Mouse (Mus musculus) urinary bladder, postnatal 36 days (tissue): ENCODE data around the gene Fam149b.
A peak's percentile ranks its signal among the peaks of the same experiment; 100 is the strongest.
"Not testable (repeated sequence)": the region's sequence is repeated elsewhere in the genome, so short reads cannot be mapped to it uniquely, and the experiment has no call there.

Source experiments
- DNase-seq, 2 experiments: peaks; one replicate each; pipeline ENCODE4 v3.0.0; 2022; ENCODE audit warnings: low spot score in 2 of 2, mixed read lengths in 1 of 2

The Fam149b gene

DNA sequence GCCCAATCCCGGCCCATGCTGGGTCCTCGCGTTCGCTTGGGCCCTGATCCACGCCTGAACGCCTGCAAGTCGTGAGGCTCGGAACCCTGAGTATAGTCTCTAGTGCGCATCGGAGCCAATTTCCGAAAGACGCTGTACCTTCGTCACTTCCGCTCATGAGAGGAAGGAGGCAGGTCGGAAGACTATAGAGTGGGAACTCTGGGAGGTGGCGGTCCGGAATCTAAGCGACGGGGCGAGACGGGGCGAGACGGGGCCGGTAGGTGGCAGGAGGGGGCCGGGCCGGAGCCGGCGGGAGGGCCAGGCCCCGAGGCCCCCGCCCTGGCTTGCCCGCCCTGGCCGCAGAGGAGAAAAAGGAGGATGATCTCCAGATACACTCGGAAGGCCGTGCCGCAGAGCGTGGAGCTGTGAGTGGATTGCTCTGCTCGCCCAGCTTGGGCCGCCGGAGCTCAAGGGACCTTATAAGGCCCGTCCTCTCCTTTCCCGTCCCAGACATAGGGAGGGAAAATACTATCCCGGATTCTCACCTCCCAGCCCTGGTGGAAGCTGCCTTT, at the start of gene Fam149b, which contains the start of gene Ecd:
Gene Fam149b (plus strand): TSS at position 172 of the 551 bp plus-strand sequence.
Gene Ecd (minus strand): TSS at position 131 of the 551 bp plus-strand sequence.
- DNase-seq = peak; percentile 90 to 92

DNA sequence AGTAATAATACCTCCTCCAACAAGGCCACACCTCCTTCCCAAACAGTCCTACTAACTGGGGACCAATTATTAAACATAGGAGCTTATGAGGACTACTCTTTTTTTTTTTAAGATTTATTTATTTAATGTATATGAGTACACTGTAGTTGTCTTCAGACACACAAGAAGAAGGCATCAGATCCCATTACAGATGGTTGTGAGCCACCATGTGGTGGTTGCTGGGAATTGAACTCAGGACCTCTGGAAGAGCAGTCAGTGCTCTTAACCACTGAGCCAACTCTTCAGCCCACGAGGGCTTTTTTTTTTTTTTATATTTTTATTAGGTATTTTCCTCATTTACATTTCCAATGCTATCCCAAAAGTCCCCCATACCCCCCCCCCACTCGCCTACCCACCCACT, 42.9 kb upstream of the Fam149b start:
- DNase-seq = not testable (repeated sequence)

GRCm38 (mm10) chr14:20315137-20315536, 32.8 kb upstream of the Fam149b start:
- no peak for DNase-seq

DNA sequence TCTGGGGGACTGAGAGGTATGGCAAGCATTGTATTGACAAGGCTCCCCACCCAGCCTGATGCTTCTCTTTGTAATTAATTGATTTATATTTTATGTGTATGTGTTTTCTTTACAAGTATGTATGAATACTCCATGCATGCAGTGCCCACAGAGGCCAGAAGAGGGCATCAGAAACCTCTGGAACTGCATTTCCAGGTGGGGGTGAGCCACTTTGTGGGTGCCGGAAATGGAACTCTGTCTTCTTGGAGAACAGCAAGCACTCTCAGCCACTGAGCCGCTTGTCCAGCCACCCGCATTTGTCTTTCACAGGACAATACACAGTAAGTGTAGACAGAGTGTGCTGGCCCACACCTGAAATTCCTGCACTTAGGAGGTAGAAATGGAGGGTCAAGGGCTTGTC, 28.5 kb upstream of the Fam149b start:
- peak; percentile 19 to 20 for DNase-seq

GRCm38 (mm10) chr14:20324196-20324595, 23.8 kb upstream of the Fam149b start:
- DNase-seq = no peak

- peak; percentile 61 to 70 for DNase-seq
Measured at GRCm38 (mm10) chr14:20328474-20328873, 19.5 kb upstream of the Fam149b start.

- DNase-seq = no peak
Measured at GRCm38 (mm10) chr14:20331316-20331715, 16.6 kb upstream of the Fam149b start.

- no peak for DNase-seq
Measured at GRCm38 (mm10) chr14:20339415-20339814, 8.5 kb upstream of the Fam149b start.

DNA sequence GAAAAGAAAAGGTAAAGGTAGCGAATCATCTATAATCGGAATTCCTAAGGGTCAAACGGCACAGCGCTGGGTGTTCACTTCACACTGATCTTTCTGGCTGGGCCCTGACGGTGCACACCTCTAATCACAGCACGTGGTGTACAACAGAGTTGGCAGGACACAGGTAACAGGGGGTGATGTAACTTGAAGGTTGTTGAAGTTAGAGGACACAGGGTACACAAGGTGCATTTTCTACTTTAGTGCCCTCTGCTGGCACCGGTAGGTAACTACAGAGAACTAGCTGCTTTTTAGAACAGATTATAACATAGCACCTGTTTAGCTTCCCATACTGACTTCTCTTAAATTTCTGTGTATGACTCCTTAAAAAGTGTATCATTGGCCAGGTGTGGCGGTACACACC, 7.8 kb upstream of the Fam149b start:
- no peak for DNase-seq

DNA sequence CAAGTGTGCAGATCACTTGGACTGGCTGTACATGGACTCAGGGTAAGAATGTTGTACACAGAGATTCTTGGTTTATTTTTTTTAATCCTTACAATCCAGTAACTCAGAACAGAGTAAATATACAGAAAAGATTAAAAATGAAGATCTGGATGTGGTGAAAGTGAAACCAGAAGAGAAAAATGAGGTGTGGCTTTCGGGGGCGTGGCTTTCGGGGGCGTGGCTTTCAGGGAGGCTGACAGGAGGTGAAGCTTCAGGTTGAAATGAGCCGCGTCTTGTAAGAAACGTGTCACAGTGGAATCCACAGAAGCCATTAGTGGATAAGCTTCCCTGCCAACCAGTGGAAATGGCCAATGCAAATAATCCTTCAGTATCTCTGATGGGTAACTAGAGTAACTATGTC, 7.1 kb upstream of the Fam149b start:
- no peak for DNase-seq

GRCm38 (mm10) chr14:20345885-20346284, 2.1 kb upstream of the Fam149b start:
- no peak for DNase-seq

GRCm38 (mm10) chr14:20347441-20347990, 446 bp upstream of the Fam149b start:
- DNase-seq = no peak

DNA sequence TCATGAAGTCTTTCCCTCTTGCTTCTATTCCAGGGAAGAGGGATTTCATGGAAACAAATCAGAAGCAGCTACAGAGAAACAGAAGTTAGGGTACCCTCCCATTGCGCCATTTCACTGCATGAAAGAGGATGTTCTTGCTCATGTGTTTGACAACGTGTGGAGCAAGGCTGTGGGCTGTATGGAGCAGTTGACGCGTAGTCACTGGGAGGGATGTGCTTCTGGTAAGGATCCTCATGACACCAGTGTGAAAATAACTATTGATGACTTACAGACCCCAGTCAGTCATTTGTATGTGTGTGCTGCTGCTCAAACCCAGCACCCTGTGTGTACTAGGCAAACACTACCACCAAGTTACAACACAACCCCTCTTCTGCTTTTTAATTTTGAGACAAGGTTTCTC, 15.3 kb downstream of the Fam149b start:
- DNase-seq = no peak

GRCm38 (mm10) chr14:20368271-20368670, 20.3 kb downstream of the Fam149b start:
- no peak for DNase-seq

DNA sequence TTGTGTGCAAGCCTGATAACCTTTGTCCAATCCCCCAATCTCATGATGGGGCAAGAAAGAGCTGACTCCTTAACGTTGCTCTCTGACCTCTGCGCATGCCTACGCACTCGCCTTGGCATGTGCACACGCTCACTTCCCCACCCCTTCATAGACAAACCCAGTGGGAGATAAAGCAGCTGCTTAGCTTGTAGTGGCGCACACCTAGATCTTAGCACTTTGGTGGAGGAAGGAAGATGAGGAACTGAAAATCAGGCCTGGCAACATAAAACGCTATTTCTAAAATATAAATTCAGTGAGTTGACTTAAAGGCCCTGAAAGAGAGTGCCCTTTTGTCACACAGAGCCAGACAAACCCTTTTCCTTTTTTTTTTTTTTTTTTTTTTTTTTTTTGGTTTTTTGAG, 22.8 kb downstream of the Fam149b start:
- DNase-seq = no peak

GRCm38 (mm10) chr14:20371854-20372253, 23.9 kb downstream of the Fam149b start:
- no peak for DNase-seq

GRCm38 (mm10) chr14:20377112-20377521, 29.2 kb downstream of the Fam149b start:
- no peak for DNase-seq

- DNase-seq = peak in 1 of 2 experiments; percentile 31
Measured at GRCm38 (mm10) chr14:20378313-20379061, 30.5 kb downstream of the Fam149b start.

DNA sequence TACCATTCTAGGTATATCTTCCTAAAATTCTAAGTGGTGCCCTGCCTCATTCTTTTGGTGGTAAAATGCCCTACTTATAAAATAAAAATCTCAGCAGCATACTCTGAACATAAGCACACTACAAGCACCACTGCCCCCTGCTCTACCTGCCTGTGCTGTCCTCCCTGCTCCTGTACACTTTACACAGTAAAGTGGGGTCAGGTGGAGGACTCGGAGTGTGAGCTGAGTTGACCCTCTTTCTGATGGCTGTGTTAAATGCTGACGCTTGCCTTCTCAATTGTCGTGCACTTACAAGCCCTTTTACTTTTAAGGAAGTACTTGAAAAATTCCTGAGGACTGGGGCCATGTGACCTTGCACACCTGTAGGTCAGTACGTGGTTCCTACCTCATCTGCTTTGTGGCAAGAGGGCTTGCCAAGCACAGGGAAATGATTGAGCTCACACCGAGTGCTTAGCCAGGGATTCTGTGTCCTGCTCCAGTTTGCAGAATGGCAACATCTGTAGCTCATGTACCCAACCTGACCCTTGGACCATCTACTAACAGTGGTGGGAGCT, 31.2 kb downstream of the Fam149b start:
- no peak for DNase-seq

DNA sequence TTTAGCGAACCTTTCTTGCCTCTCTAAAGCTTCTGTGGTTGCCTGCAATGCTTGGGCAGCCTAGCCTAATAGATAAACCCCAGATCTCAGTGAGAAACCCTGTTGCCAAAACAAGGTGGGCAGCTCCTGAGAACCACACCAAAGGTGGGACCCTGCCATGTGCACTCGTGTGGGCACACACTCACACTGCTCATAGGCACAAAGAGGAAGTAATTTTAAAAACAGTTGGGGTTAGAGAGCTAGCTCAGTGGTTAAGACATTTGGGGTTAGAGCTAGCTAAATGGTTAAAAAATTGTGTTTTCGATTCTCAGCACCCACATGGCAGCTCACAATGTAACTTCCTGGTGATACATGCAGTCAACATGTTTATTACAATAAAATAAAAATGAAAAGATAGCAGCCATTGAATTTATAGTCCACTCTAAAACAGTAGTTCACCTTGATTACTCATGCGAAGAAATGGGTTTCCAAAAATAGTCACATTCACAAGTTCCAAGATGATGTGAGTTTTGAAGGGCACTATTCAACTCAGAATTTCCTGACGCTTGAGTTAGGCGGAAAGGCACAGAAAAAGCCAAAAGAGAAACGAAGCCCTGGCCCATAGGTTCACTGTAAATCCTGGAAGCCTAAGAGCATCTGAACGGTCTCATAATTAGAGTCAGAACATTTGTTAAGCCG, 31.9 kb downstream of the Fam149b start:
- no peak for DNase-seq

GRCm38 (mm10) chr14:20388441-20389129, 40.6 kb downstream of the Fam149b start, which contains the start of gene Dnajc9:
Gene Dnajc9 (minus strand): TSS chr14:20388910.
- DNase-seq = peak; percentile 94 to 96
